Mouse (Mus musculus) lung, postnatal 4 days (tissue): ENCODE data around the gene Zfp61.
A peak's percentile ranks its signal among the peaks of the same experiment; 100 is the strongest.

Experiments used
- DNase-seq, 2 experiments: peaks; one replicate each; pipeline ENCODE4 v3.0.0; 2021

Gene Zfp61

GRCm38 (mm10) chr7:24300771-24301282, at the start of gene Zfp61:
Gene Zfp61 (minus strand): TSS chr7:24301232.
- peak in 1 of 2 experiments; percentile 34 for DNase-seq

DNA sequence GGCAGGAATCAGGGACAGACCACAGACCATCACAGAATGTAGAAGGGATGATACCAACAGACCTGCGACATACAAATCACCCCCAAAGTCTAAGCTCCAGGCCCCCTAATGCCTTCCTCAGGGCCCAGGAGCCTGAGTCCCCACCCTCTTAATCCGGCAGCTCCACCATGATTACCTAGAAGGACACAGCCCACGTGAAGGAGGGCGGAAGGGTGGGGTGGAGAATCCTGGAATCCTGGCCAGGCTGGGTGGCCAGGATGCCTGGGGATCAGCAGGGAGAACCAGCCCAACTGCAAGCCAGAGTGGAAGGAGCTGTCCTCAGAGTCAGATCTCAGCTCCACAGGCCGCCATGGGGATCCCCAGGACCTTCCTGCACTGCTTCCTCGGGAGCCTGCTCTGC, 47.9 kb upstream of the Zfp61 start, which contains the start of gene Lypd5:
TSS of gene Lypd5 (plus strand) at position 301 of the 400 bp plus-strand sequence.
- no peak for DNase-seq

- no peak for DNase-seq
Observed at GRCm38 (mm10) chr7:24346444-24346843, 45.4 kb upstream of the Zfp61 start.

GRCm38 (mm10) chr7:24343701-24344272, 42.8 kb upstream of the Zfp61 start:
- no peak for DNase-seq

DNA sequence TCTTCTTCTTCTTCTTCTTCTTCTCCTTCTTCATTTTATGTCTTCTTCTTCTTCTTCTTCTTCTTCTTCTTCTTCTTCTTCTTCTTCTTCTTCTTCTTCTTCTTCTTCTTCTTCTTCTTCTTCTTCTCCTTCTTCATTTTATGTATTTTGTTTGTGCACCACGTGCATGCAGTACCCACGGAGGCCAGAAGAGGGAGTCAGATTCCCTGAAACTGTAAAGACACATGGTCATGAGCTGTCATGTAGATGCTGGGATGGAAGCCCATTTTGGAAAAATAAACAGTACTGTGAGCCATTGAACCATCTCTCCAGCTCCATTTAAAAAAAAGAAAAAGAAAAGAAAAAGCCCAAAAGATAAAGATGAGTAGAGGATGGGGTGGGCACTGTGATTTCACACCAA, 37.2 kb upstream of the Zfp61 start:
- DNase-seq = no peak

DNA sequence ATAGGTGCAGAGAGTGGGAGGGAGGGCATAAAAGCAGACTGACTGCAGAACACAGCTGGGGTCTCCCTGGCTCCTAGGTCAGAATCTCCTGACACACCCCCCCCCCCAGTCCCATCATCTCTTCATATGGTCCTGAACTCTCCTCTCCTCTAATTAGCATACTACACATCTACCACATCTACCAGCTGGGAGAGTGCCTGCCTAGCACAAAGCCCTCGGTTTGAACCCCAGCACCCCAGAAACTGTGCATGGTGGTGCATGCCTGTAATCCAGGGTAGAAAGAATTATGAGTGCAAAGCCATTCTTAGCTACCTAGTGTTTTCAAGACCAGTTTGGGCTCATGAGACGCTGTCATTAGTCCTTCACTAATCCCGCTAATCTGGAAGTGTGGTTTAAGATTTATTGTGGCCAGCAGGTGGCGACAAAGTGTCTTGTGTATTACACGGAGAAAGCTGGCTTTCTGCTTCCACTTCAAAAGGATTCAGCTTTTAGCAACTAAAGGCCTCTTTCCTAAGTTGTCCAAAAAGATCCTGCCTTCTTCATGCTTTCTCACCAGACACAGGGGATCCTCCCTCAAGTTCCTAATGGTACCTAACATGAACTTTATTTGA, 34.8 kb upstream of the Zfp61 start:
- peak in 1 of 2 experiments; percentile 73 for DNase-seq

DNA sequence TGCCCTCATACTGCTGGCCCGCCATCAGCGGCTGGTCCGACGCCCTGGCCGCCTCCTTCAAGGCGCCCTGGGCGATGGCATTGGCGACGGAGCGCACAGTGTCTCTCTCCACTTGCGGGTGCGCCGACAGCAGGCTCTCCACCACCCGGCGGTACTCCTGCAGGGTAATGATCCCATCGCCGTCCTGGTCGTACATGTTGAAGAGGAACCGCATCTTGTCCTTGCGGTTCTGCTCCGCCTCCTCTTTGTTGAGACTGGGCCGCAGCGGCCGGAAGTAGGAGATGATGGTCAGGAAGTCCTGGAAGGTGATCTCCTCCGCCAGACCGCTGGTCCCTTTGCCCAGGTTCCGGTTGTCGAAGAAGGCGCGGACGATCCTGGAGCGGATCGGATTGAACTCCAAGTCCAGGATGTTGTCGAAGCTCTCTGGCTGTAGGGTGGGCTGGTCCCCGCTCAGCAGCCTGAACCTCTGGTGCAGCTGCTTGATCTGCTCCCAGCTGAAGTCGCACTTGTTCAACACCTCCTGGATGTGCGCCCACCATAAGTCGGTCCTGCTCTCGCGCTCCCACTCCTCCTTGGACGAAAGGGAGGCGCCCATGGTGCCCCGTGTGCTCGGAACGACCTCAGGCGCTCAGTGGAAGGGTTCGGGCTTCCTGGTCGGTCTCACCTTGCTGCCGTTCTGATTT, 32.4 kb upstream of the Zfp61 start, which contains the start of gene Tescl:
TSS of gene Tescl (minus strand) at position 633 of the 683 bp plus-strand sequence.
- peak; percentile 17 to 28 for DNase-seq

DNA sequence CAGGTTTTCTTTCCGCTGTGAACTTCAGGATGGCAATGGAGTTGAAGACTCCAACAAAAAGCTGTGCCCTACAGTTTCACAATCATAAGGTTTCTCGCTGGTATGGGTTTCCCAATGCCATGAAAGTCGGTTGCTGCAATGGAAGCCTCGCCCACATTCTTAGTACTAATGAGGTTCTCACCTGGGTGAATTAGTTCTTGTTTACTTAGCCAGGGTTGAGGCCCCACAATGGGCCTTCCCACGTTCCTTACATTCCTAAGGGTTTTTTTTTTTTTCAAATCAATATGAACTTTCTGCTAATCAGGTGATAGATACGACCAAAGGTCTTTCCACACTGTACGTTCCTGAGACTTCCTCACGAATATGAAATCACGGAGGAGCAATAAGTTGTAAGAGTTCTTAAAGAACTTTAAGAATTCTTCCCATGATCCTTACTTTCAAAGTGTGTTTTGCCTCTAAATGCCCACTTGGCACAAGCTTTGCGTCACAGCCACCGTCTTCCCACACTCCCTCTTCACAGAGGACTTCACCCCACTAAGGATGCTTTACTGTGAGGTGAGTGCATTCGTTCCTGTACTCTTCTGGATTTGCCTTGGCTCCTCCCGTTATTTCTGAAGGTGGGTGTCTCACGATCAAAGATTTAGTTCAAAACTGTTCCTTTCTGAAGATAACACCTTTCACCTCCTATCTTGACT, 26.4 kb upstream of the Zfp61 start:
- peak; percentile 28 to 42 for DNase-seq

DNA sequence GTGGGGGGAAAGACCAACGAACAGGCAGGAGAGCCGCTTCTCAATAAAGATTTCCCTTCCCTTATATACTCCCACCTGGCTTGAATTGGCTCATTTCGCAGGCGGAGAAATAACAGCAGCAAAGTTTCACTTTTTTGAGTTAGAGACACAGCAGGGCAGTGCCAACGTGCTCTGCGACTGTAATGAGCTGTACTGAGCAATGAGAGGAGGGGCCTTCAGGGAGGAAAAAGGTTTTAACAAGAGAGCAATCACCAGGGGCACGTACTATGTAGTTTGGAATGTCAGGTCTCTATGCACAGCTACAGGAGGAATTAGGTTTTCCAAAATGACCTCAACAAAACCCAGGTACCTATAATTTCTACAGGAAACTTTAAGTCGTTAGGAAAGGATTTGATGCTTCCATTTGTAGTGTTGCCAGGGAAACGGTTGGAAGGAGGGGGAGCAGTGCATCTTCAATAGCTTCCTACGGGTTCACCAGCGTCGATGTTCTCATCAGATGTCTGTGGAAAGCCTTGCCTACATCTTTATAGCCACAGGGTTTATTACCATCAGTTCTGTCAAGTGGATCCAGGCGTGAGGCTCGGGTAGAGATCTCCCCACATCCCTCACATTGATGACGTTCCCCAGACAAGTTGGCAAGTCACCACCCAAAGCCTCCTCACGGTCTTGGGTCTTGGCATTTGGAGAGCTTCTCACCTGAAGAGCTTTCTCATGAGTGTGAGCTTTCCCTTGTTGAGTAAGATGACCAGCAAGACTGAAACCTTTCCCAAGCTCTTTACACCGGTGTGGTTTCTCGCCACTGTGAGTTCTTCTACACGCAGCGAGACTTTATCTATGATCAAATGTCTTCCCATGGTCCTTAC, 25.5 kb upstream of the Zfp61 start:
- peak; percentile 13 to 35 for DNase-seq

GRCm38 (mm10) chr7:24325675-24326128, 24.7 kb upstream of the Zfp61 start:
- DNase-seq = peak; percentile 16 to 30

DNA sequence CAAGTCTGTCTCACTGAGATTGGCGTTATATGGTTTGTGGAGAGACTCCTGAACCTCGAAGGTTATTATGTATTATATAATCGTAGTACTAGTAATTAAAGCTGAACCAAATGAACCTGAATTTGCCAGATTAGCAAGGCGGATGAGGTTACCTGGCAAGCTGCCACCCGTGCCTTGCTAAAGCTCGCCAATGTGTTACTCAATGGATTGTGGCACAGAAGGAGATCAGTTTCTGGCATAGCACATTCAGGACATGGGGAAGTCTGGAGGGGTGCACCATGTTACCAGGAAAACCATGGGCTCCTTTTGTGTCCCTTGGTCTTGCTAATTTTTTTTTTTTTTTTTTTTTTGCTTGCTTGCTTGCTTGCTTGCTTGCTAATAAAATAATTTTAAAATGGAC, 24.2 kb upstream of the Zfp61 start:
- no peak for DNase-seq

DNA sequence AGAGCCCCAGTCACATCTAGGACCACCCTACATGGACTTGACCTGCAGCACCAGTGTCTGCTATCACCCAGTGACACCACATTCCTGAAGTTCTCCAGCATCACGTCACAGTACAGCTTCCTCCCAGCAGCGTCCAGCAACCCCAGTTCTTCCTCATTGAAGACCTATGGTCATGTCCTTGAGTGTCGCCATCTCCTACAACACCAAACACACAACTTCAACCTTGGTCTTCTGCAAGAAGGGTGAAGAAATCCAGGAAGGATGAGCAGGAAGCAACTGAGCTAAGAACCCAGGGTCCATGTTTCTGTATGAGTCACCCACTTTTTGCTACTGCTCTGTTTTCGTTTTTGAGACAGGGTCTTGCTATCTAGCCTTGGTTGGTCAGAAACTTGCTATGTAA, 21.6 kb upstream of the Zfp61 start:
- no peak for DNase-seq

DNA sequence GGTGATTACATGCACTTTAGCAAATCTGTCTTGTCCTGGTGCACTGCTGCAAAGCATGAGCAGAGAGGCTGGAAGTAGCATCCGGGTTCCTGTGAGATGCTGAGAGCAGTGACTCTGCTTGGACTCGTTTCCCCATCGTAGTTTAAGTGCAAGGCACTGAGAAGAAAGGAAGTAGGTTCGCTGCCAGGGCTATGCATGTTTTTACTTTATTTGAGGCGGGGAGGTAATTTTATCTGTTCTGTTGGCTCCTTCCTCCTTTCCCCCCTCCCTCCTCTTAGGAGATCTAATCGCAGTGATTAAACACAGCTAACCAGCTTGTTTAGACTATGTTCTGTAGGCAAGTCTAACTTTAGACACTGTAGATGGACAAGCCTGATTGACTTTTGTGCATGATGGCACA, 17.9 kb upstream of the Zfp61 start:
- no peak for DNase-seq

DNA sequence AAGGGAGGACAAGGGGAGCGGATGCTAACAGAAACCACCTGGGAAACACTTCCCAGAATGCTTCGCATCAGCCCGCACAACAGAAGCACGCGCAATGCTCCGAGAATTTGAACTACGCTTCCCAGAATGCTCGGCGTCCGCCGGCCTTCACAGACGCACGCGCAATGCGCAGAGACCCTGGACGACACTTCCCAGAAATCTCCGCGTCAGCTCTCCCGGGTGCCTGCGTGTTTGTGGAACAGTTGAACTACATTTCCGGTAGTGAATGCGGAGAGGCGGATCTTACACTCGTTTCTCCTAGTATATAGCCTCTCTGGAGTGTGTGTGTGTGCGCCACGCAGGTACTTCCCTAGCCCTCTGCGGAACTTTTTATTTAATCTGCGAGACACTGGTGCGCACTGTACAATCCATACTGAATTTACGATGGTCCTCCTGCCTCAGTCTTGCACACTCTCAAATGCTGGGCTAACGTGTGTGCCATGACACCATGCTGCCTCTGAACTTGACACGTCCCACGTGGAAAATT, 15.6 kb upstream of the Zfp61 start, which contains the start of gene Zfp94:
TSS of gene Zfp94 (minus strand) at position 100 of the 526 bp plus-strand sequence.
- peak; percentile 95 for DNase-seq

DNA sequence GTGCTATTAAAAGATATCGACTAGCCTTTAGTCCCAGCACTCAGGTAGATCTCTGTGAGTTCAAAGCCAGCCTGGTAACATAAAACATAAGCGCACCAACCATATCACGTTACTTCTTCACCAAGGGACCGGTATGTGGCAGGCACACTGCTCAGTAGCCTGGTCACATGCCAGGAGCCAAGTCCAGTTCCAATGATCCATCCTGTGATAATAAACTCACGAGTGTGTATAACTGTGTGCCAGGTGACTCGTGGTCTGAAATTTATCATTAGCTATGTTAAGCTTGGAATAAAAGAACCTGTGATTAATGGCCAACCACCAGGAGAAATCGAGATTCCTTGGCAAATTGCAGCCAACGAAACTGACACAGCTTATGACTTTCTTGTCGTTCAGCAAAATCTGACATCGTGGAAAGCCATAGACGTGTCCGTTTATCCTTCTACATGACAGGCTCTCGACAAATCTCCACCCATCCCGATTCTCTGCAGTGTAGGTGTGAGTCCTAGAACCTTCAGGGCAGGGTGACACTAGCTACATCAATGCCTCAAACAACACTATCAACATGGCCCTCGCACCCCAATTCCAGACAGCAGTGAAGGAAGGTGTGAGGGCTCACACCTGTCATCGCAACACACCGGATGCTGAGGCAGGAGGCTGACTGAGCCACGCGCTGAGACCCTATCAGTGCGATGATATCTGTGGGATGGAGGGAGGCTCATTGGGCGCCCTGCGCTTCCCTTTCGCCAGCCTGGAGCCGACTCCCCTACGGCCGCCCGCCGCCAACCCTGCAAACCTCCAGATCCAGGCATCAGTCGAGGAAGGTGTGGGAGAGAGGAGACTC, 14.9 kb upstream of the Zfp61 start:
- DNase-seq = no peak

DNA sequence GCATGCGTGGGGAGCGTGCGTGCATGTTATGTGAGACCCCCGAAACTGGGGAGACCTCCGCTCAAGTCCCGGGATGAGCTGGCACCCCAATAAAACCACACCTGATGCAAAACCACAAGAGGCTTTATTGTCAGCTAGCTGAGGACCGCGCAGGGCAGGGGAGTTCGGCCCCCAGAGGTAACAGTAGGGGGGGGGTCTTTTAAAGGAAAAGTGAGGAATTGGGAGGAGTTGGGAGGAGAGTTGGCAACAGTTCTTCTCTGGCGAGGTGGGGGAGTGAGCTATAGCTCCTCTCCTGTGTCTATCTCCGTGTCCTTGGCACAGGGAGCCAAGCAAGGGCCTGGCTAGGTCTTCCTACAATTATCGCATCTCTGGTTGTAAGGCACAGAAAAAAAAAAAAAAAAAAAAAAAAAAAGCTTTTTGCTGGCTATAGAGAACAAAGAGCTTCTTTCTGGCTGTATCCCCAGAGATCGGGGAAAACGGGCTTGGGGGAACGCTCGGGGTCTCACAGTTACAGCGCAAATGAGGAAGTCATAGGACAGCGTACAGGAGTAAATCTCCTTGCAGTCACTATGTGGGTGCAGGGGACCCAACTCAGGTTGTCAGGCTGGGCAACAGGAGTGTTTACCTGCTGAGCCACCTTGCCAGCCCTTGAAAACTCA, 1.1 kb downstream of the Zfp61 start:
- no peak for DNase-seq

DNA sequence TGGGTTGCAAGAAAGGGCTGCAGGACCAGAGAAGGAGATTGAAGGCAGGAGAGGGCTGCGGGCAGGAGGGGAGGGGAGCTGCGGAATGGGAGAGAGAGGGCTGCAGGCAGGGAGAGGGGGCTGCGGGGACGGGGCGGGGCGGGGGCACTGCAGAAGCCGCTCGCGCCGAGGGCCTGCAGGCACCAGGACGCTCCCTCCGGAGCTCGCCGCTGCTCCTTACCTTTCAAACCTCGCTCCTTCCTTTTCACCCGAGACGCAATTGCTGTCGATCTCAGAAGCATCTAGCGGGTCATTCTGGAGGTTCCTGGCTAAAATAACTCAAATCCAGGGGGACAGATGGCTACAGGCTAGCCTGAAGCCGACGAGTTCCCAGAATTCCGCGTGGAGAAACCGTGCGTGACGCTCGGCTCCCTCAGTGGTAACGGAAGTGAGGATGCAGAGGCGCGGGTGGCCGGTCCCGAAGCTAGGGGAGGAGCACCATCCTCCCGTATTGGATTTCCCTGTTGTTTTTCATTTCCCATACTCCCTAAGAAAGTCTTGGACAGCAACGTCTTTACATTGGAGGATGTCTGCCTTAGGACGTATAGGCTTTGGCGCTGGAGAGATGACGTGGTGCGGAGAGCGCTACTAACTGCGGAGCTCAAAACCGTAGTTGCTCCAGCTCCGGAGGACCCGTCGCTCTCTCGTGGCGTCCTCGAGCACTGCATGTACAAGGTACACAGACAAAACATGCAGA, 1.9 kb downstream of the Zfp61 start:
- peak; percentile 80 to 85 for DNase-seq

DNA sequence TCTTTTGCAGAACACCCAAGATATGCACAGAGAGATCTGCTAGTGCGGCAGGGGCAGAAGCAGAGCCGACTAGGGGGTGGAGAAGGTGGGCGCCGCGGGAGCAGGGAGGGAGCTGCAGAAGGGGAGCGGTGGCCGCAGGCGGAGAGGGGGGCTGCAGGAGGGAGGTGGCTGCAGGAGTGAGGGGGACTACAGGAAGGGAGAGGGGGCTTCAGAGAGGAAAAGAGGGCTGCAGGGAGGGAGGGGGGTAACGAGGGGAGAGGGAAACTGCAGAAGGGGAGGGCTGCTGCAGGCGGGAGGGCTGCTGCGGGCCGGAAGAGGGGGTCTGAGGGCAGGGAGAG, 2.4 kb downstream of the Zfp61 start:
- no peak for DNase-seq

- no peak for DNase-seq
Observed at GRCm38 (mm10) chr7:24297361-24298095, 3.5 kb downstream of the Zfp61 start.
